Mouse (Mus musculus) CH12.LX (cell line): ENCODE results near the gene Nrk. TPM values are rescaled to one million over a fixed set of nuclear protein-coding genes. Genes with fewer than 3 reads are reported as not detected.

Experiments
- DNase-seq: peaks from one replicate; pipeline ENCODE4 v3.0.0-alpha.2; 2013; ENCODE audit errors: extremely low read depth
- H3K27ac ChIP-seq: 2 replicates; pipeline ENCODE4 v1.5.1; 2012; ENCODE audit warnings: low read depth, mild to moderate bottlenecking, control low read depth, moderate library complexity; ENCODE audit not compliant: insufficient read depth
- H3K27me3 ChIP-seq: replicated peaks from 2 replicates; pipeline ENCODE3; 2012; ENCODE audit warnings: inconsistent platforms
- H3K36me3 ChIP-seq, 2 experiments: replicated peaks in 1 of 2; 2 replicates each; pipeline versions ENCODE3 to v1.6.1; 2012; ENCODE audit warnings: inconsistent platforms in 1 of 2, low read length in 1 of 2, mild to moderate bottlenecking in 1 of 2, mixed read lengths in 1 of 2, moderate library complexity in 1 of 2; ENCODE audit not compliant: control insufficient read depth in 1 of 2, insufficient read depth in 1 of 2
- H3K4me1 ChIP-seq, 2 experiments: 2 replicates each; pipeline ENCODE4 v1.6.1; 2012; ENCODE audit warnings: inconsistent platforms in 1 of 2, moderate library complexity in 1 of 2; ENCODE audit not compliant: insufficient read depth in 2 of 2, control insufficient read depth in 1 of 2
- H3K4me2 ChIP-seq: 2 replicates; pipeline ENCODE4 v1.6.1; 2012; ENCODE audit warnings: low read depth, mild to moderate bottlenecking, control low read depth; ENCODE audit not compliant: poor library complexity, insufficient read depth, severe bottlenecking
- H3K4me3 ChIP-seq, 3 experiments: fragments of 150-350 bp in 1 of 3; sonication (generic) in 1 of 3; replicated peaks in 1 of 3; 2 replicates each; pipeline versions ENCODE3 to v1.5.1; 2011 to 2012; ENCODE audit warnings: low read depth in 2 of 3, low read length in 2 of 3, mild to moderate bottlenecking in 2 of 3, moderate library complexity in 2 of 3, control low read depth in 1 of 3, improper control_type of control experiment in 1 of 3, inconsistent platforms in 1 of 3, mixed read lengths in 1 of 3; ENCODE audit not compliant: poor library complexity in 1 of 3
- H3K79me2 ChIP-seq: replicated peaks from 2 replicates; pipeline ENCODE4 v1.6.1; 2012; ENCODE audit warnings: mild to moderate bottlenecking, moderate library complexity; ENCODE audit not compliant: control insufficient read depth, poor library complexity, insufficient read depth, severe bottlenecking; ENCODE audit errors: extremely low read depth
- H3K9ac ChIP-seq: 2 replicates; pipeline ENCODE4 v1.6.1; 2012; ENCODE audit warnings: low read depth, mild to moderate bottlenecking, control low read depth, moderate library complexity; ENCODE audit not compliant: insufficient read depth
- H3K9me3 ChIP-seq: replicated peaks from 2 replicates; pipeline ENCODE3; 2012; ENCODE audit warnings: low read length, inconsistent platforms, mixed read lengths
- BHLHE40 ChIP-seq: IDR thresholded peaks from 2 replicates; pipeline ENCODE4 v1.6.1; 2011; ENCODE audit warnings: mild to moderate bottlenecking, low read depth, low read length, improper control_type of control experiment
- CHD1 ChIP-seq: IDR thresholded peaks from 2 replicates; pipeline ENCODE4 v1.6.1; 2012; ENCODE audit warnings: low read depth, low read length, improper control_type of control experiment, inconsistent platforms
- CTCF ChIP-seq, 2 experiments: IDR thresholded peaks in 1 of 2; conservative IDR thresholded peaks in 1 of 2; 2 replicates each; pipeline ENCODE4 v1.5.1; 2011 to 2012; ENCODE audit warnings: low read depth in 2 of 2, low read length in 2 of 2, improper control_type of control experiment in 1 of 2, inconsistent platforms in 1 of 2, mild to moderate bottlenecking in 1 of 2, moderate library complexity in 1 of 2
- E2F4 ChIP-seq: IDR thresholded peaks from 2 replicates; pipeline ENCODE4 v1.6.1; 2011; ENCODE audit warnings: low read depth, low read length, improper control_type of control experiment; ENCODE audit not compliant: insufficient replicate concordance
- ELF1 ChIP-seq: IDR thresholded peaks from 2 replicates; pipeline ENCODE4 v1.6.1; 2014; ENCODE audit warnings: low read depth, mild to moderate bottlenecking, inconsistent platforms, low read length, improper control_type of control experiment
- EP300 ChIP-seq: IDR thresholded peaks from 2 replicates; pipeline ENCODE4 v1.6.1; 2011; ENCODE audit warnings: low read length, improper control_type of control experiment
- HCFC1 ChIP-seq: IDR thresholded peaks from 2 replicates; pipeline ENCODE4 v1.6.1; 2012; ENCODE audit warnings: low read depth, mild to moderate bottlenecking, inconsistent platforms, low read length, improper control_type of control experiment
- JUN ChIP-seq: IDR thresholded peaks from 2 replicates; pipeline ENCODE4 v1.6.1; 2011; ENCODE audit warnings: low read depth, mild to moderate bottlenecking, low read length, improper control_type of control experiment, moderate library complexity; ENCODE audit not compliant: insufficient read depth
- KAT2A ChIP-seq: IDR thresholded peaks from 2 replicates; pipeline ENCODE4 v1.6.1; 2012; ENCODE audit warnings: low read length, improper control_type of control experiment, inconsistent platforms; ENCODE audit not compliant: insufficient replicate concordance
- MAFK ChIP-seq: IDR thresholded peaks from 2 replicates; pipeline ENCODE4 v1.6.1; 2011; ENCODE audit warnings: low read length, improper control_type of control experiment; ENCODE audit not compliant: insufficient replicate concordance
- MAZ ChIP-seq: IDR thresholded peaks from 2 replicates; pipeline ENCODE4 v1.6.1; 2012; ENCODE audit warnings: low read depth, mild to moderate bottlenecking, inconsistent platforms, low read length, improper control_type of control experiment, moderate library complexity
- MEF2A ChIP-seq: IDR thresholded peaks from 2 replicates; pipeline ENCODE4 v1.6.1; 2014; ENCODE audit warnings: low read depth, mild to moderate bottlenecking, inconsistent platforms, low read length, improper control_type of control experiment, borderline replicate concordance
- MYC ChIP-seq: IDR thresholded peaks from 2 replicates; pipeline ENCODE4 v1.6.1; 2011; ENCODE audit warnings: low read depth, mild to moderate bottlenecking, improper control_type of control experiment, low read length
- POLR2A ChIP-seq: IDR thresholded peaks from 2 replicates; pipeline ENCODE4 v1.6.1; 2011; ENCODE audit warnings: low read depth, mild to moderate bottlenecking, improper control_type of control experiment, low read length
- RAD21 ChIP-seq: IDR thresholded peaks from 2 replicates; pipeline ENCODE4 v1.6.1; 2011; ENCODE audit warnings: low read depth, mild to moderate bottlenecking, low read length, improper control_type of control experiment, moderate library complexity
- RCOR1 ChIP-seq: conservative IDR thresholded peaks from 2 replicates; pipeline ENCODE4 v1.6.1; 2012; ENCODE audit warnings: low read depth, mild to moderate bottlenecking, inconsistent platforms, low read length, improper control_type of control experiment
- SIN3A ChIP-seq: IDR thresholded peaks from 2 replicates; pipeline ENCODE4 v1.6.1; 2012; ENCODE audit warnings: low read length, improper control_type of control experiment, inconsistent platforms
- USF2 ChIP-seq: conservative IDR thresholded peaks from 2 replicates; pipeline ENCODE4 v1.6.1; 2011; ENCODE audit warnings: low read depth, low read length, improper control_type of control experiment
- ZMIZ1 ChIP-seq: IDR thresholded peaks from 2 replicates; pipeline ENCODE4 v1.6.1; 2012; ENCODE audit warnings: low read depth, mild to moderate bottlenecking, inconsistent platforms, low read length, improper control_type of control experiment
- dilution Hi-C: fragments of 300-500 bp; cut with MboI; formaldehyde crosslinking; loops from 2 replicates; pipeline ENCODE4 v1.14.3; 2020; ENCODE audit warnings: low sequenced_read_pairs; ENCODE audit not compliant: extremely low pct_unique_long_range_greater_than_20kb, extremely low pct_ligation_motif_present
- in situ Hi-C: fragments of 300-500 bp; cut with MboI; formaldehyde crosslinking; loops from 3 replicates; pipeline ENCODE4 v1.14.3; 2019; ENCODE audit warnings: low sequenced_read_pairs, low pct_ligation_motif_present, low pct_unique_long_range_greater_than_20kb, mixed read lengths
- polyA plus RNA-seq: library from polyadenylated mRNA; unstranded; fragments of >175 nt; gene quantifications from 2 replicates; pipeline ENCODE4 v1.2.1, GENCODE M21; 2012; ENCODE audit warnings: low read depth; ENCODE audit not compliant: insufficient read length
- total RNA-seq, 2 experiments: library from RNA; depleted of rRNA; stranded (reverse); fragments of 300-350 nt in 1 of 2; fragments of >200 nt in 1 of 2; gene quantifications; 2 replicates each; pipeline ENCODE4 v1.2.3; 2012 to 2014

Gene Nrk
- total and polyA plus RNA-seq, 3 experiments: not detected

DNA sequence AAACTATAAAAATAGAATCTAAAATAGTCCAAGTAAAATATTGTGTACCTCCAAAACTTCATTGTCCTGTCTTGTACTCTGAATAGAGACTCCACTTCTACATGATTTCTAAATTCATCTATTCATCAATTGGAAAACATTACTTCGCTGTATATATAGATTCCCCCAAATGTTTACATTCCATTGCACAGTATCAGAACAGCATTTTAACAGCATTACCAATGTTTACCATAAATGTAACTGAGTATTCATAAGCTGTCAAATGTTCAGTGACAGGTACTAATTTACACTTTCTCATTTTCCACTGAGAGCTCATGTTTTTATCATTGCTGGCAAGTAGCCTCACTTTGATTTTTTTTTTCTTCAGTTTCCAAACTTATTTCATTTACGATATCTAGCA is 65.0 kb downstream of the Nrk start:
- Histone ChIP-seq H3K36me3 (no peaks in the 10 kb centered on the region), H3K79me2 (no peaks in the 10 kb centered on the region), H3K9me3 (no peaks in the 10 kb centered on the region), H3K4me1 (no peaks in the 10 kb centered on the region), H3K9ac (no peak overlapping the region), H3K4me3 (no peak overlapping the region), H3K4me2 (no peak overlapping the region), H3K27me3 (no peaks in the 10 kb centered on the region), H3K27ac (no peak overlapping the region)
- no peak for TF ChIP-seq KAT2A
- no peak for TF ChIP-seq HCFC1
- no peak for TF ChIP-seq RCOR1
- no peak for TF ChIP-seq SIN3A
- TF ChIP-seq CHD1: no peak
- TF ChIP-seq MAFK: no peak
- TF ChIP-seq EP300: no peak
- TF ChIP-seq MAZ: no peak
- no peak for TF ChIP-seq ELF1
- in situ Hi-C loops (no loop called here), dilution Hi-C loops (no loop called here)
- no peak for DNase-seq

DNA sequence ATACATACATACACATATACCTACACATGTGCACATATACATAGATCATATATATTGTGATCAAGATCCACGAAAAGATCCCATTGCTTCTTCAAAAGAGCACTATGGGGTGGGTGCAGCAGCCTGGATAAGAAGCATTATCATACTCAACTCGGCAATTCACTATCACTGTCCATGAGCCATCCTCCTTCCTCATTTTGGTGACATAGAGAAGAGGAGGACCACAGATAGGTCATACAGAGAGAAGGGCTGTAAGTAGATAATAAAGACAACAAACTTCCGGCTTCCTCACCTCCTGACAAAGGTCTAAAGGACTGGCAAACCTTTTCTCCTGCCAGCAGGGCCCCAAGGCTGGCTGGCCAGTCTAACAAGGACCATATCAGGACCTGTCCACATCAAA is 100.3 kb downstream of the Nrk start:
- Histone ChIP-seq H3K27ac (no peak overlapping the region), H3K79me2 (no peaks in the 10 kb centered on the region), H3K4me3 (no peak overlapping the region), H3K4me1 (no peaks in the 10 kb centered on the region), H3K4me2 (no peak overlapping the region), H3K9ac (no peak overlapping the region), H3K36me3 (no peaks in the 10 kb centered on the region), H3K9me3 (no peaks in the 10 kb centered on the region), H3K27me3 (no peaks in the 10 kb centered on the region)
- dilution Hi-C loops (no loop called here), in situ Hi-C loops (no loop called here)
- DNase-seq: no peak
- TF ChIP-seq POLR2A (no peak), SIN3A (no peak), RCOR1 (no peak), HCFC1 (no peak), JUN (no peak)

DNA sequence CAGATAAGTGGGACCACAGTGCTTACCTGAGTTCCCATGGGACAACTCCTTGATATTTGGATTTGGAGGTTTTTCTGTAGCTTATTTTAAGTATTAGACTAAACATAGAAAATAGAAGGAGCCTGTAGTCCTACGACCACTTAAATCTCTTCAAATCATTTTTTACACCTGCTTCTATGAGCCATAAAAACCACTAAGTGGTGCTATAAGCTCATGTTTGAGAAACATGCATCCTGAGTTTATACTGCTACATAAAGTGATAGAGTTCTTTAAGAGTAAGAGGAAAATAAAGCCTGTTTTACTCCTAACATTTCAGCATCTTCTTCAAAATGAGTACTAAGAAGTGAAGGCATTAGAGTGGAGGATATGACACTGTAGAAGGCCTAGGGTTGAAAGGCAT is 102.3 kb downstream of the Nrk start:
- Histone ChIP-seq H3K27ac (no peak overlapping the region), H3K79me2 (no peaks in the 10 kb centered on the region), H3K4me3 (no peak overlapping the region), H3K4me2 (no peak overlapping the region), H3K9me3 (no peaks in the 10 kb centered on the region), H3K9ac (no peak overlapping the region), H3K4me1 (no peaks in the 10 kb centered on the region), H3K27me3 (no peaks in the 10 kb centered on the region), H3K36me3 (no peaks in the 10 kb centered on the region)
- in situ Hi-C loops: no loop called here
- DNase-seq: no peak
- dilution Hi-C loops: no loop called here
- TF ChIP-seq BHLHE40 (no peak), MYC (no peak), JUN (no peak), RAD21 (peak; percentile 20), E2F4 (no peak), MEF2A (no peak), CTCF (conservative IDR thresholded peaks at IDR 0.05 in 1 of 2, IDR thresholded peaks at IDR 0.05 in 1 of 2; ENCODE audit: low read depth in 2 of 2, low read length in 2 of 2) (0 out of 4 replicates have a peak, but pooled peaks of 1 of the 2 experiments have one; percentile 1), ZMIZ1 (no peak), USF2 (no peak)
